Mouse (Mus musculus): ENCODE data around the gene Sod1. TPM values are rescaled to one million over a fixed set of nuclear protein-coding genes. Genes with fewer than 3 reads are reported as not detected.

Gene Sod1
- polyA plus RNA-seq, 2 experiments = 753 to 1,393 TPM

DNA sequence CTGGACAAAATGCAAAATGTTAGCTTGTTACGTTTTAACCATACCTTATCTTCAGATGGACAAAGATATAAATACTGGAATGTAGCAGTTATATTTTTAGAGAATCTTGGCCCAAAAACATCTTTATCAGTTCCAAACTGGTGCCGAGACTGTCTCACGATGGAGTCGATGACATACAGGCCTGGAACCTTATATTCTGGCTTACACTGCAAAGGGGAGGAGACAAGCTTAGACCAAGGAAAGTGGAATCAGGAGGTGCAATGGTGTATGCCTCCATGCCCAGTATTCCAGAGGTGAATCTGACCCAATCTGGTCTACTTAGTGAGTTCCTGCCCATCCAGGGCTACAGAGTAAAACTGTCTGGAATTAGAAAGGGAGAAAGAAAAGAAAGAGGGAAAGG, 39.5 kb downstream of the Sod1 start:
- 69% methylated on average over 4 of the region's 4 CpGs for WGBS (ENCODE audit: insufficient replicate concordance)
- Histone ChIP-seq H3K4me2 (ENCODE audit: low read depth) (no peak overlapping the region), H3K27ac (no peak overlapping the region), H3K9me3 (ENCODE audit: control insufficient read depth, low read length) (no peaks in the 10 kb centered on the region), H3K4me3 (ENCODE audit: insufficient read depth in 1 of 2, low read depth in 2 of 2, low read length in 2 of 2) (no peak overlapping the region), H3K36me3 (replicated peaks; ENCODE audit: control insufficient read depth, insufficient read depth, low read depth) (peaks cover 41% of the 10 kb centered on the region), H3K27me3 (ENCODE audit: control insufficient read depth, insufficient read depth, low read length) (no peaks in the 10 kb centered on the region), H3K9ac (replicated peaks) (no peak overlapping the region), H3K4me1 (replicated peaks; ENCODE audit: control insufficient read depth in 2 of 2, insufficient read depth in 2 of 2, low read length in 1 of 2) (peaks cover 14 to 16% of the 10 kb centered on the region in 2 experiments)
- TF ChIP-seq EP300 (IDR thresholded peaks at IDR 0.05; ENCODE audit: low read depth) = no peak
- no peak for TF ChIP-seq CTCF (IDR thresholded peaks at IDR 0.05; ENCODE audit: low read depth)
- no peak for DNase-seq (ENCODE audit: low read depth in 3 of 3, low spot score in 3 of 3)
- no peak for ATAC-seq (ENCODE audit: insufficient read depth)

DNA sequence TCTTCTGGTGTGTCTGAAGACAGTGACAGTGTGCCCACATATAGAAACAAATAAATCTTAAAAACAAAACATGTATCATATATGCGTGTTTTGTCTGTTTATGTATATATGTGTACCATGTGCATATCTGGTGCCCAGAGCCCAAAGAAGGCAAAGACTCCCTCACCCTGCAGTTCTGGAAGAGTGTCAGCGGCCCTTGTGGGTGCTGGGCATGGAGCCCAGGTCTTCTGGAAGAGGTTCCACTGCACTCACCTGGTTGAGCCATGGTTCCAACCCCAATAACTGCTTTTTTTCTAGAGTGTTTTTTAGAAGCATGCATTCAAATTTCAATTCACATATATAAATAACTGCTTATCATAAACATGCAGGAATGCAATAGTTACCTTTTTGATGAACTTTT, 41.2 kb downstream of the Sod1 start:
- H3K9ac ChIP-seq (replicated peaks) = no peak overlapping the region
- no peak overlapping the region for H3K4me3 ChIP-seq (ENCODE audit: insufficient read depth in 1 of 2, low read depth in 2 of 2, low read length in 2 of 2)
- peaks cover 34% of the 10 kb centered on the region for H3K36me3 ChIP-seq (replicated peaks; ENCODE audit: control insufficient read depth, insufficient read depth, low read depth)
- ATAC-seq (ENCODE audit: insufficient read depth) = no peak
- H3K9me3 ChIP-seq (ENCODE audit: control insufficient read depth, low read length) = no peaks in the 10 kb centered on the region
- H3K27ac ChIP-seq = no peak overlapping the region
- DNase-seq (ENCODE audit: low read depth in 3 of 3, low spot score in 3 of 3) = no peak
- TF ChIP-seq CTCF (IDR thresholded peaks at IDR 0.05; ENCODE audit: low read depth) (no peak), EP300 (IDR thresholded peaks at IDR 0.05; ENCODE audit: low read depth) (no peak)
- H3K4me1 ChIP-seq (replicated peaks; ENCODE audit: control insufficient read depth in 2 of 2, insufficient read depth in 2 of 2, low read length in 1 of 2) = peaks cover 24 to 25% of the 10 kb centered on the region in 2 experiments
- H3K4me2 ChIP-seq (ENCODE audit: low read depth) = no peak overlapping the region
- 83% methylated on average over 2 of the region's 2 CpGs for whole genome bisulfite sequencing (ENCODE audit: insufficient replicate concordance)
- no peaks in the 10 kb centered on the region for H3K27me3 ChIP-seq (ENCODE audit: control insufficient read depth, insufficient read depth, low read length)

DNA sequence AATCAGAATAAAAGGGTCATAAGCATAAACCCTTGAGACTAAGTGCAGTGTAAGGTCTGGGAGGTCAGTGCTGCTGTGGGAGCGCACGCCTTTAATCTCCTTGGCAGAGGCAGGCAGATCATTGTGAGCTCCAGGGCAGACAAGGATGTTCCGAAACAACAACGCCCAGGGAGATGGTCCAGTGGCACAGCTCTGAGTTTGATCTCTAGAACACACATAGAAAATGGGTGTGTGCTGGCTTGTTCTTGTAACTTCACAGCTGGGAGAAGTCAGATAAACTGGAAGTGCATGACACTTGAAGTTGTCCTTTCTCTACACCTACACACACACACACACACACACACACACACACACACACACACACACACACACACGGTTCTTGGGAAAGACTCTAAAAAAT, 43.5 kb downstream of the Sod1 start:
- no peaks in the 10 kb centered on the region for H3K9me3 ChIP-seq (ENCODE audit: control insufficient read depth, low read length)
- peaks cover 32 to 36% of the 10 kb centered on the region in 2 experiments for H3K4me1 ChIP-seq (replicated peaks; ENCODE audit: control insufficient read depth in 2 of 2, insufficient read depth in 2 of 2, low read length in 1 of 2)
- DNase-seq (ENCODE audit: low read depth in 3 of 3, low spot score in 3 of 3) = peak; percentile 65 to 75 (median 70)
- H3K36me3 ChIP-seq (replicated peaks; ENCODE audit: control insufficient read depth, insufficient read depth, low read depth) = peaks cover 17% of the 10 kb centered on the region
- H3K9ac ChIP-seq (replicated peaks) = peak overlapping the region; percentile 39; the same call in 1 of the 2 replicates
- peak overlapping the region; percentile 56 for H3K4me2 ChIP-seq (ENCODE audit: low read depth)
- peak overlapping the region; percentile 75 for H3K27ac ChIP-seq
- peak; percentile 67 for TF ChIP-seq EP300 (IDR thresholded peaks at IDR 0.05; ENCODE audit: low read depth)
- TF ChIP-seq CTCF (IDR thresholded peaks at IDR 0.05; ENCODE audit: low read depth) = no peak
- H3K4me3 ChIP-seq (ENCODE audit: insufficient read depth in 1 of 2, low read depth in 2 of 2, low read length in 2 of 2) = no peak overlapping the region
- H3K27me3 ChIP-seq (ENCODE audit: control insufficient read depth, insufficient read depth, low read length) = no peaks in the 10 kb centered on the region
- WGBS (ENCODE audit: insufficient replicate concordance) = 27% methylated on average over 5 of the region's 5 CpGs
- peak; percentile 90 for ATAC-seq (ENCODE audit: insufficient read depth)

DNA sequence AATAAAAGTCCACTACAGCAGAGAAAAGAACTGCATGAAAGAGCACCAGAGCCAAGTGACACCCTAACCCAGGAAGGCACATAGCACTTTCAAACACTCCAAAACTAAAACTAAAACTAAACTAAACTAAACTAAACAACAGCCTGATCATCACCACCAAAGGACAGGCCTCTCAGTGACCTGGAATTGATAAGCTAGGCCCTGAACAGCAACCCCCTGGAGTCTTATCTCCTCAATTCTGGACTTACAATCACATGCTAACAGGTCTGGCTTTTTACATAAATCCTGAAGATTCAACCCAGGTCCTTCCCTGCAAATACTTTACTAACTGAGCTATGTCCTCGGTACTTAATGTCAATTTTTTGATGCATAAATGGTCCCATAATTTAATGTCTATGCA, 44.6 kb downstream of the Sod1 start:
- ATAC-seq (ENCODE audit: insufficient read depth) = peak; percentile 50
- no peaks in the 10 kb centered on the region for H3K9me3 ChIP-seq (ENCODE audit: control insufficient read depth, low read length)
- 24% methylated on average over 1 of the region's 1 CpGs for WGBS (ENCODE audit: insufficient replicate concordance)
- peak overlapping the region; percentile 56 for H3K4me2 ChIP-seq (ENCODE audit: low read depth)
- H3K27ac ChIP-seq = peak overlapping the region; percentile 62
- H3K4me1 ChIP-seq (replicated peaks; ENCODE audit: control insufficient read depth in 2 of 2, insufficient read depth in 2 of 2, low read length in 1 of 2) = peaks cover 33 to 37% of the 10 kb centered on the region in 2 experiments
- TF ChIP-seq EP300 (IDR thresholded peaks at IDR 0.05; ENCODE audit: low read depth) (peak; percentile 53; the same call in 1 of the 2 replicates), CTCF (IDR thresholded peaks at IDR 0.05; ENCODE audit: low read depth) (no peak)
- DNase-seq (ENCODE audit: low read depth in 3 of 3, low spot score in 3 of 3) = peak; percentile 45 to 52 (median 48)
- peaks cover 11% of the 10 kb centered on the region for H3K36me3 ChIP-seq (replicated peaks; ENCODE audit: control insufficient read depth, insufficient read depth, low read depth)
- H3K4me3 ChIP-seq (ENCODE audit: insufficient read depth in 1 of 2, low read depth in 2 of 2, low read length in 2 of 2) = no peak overlapping the region
- H3K9ac ChIP-seq (replicated peaks) = no peak overlapping the region; the same call in 1 of the 2 replicates
- H3K27me3 ChIP-seq (ENCODE audit: control insufficient read depth, insufficient read depth, low read length) = no peaks in the 10 kb centered on the region

DNA sequence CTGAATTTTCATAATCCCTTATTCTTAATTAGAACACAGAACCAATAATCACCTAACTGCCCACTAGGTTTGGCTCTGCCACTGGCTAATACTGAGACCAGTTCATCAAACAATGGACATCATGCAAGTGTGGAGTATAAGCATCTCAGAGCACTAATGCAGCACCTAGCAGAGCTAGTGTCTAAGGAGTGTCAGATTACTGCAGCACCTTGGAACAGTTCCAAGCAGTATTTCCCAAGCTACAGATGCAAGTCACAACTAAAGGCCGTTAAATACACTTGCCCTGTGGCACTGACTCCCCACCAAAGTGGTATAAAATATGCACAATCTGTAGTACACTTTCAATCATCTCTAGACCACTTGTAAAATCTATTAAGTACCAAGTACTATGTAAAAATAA, 46.0 kb downstream of the Sod1 start:
- ATAC-seq (ENCODE audit: insufficient read depth) (no peak), DNase-seq (ENCODE audit: low read depth in 3 of 3, low spot score in 3 of 3) (no peak)
- 56% methylated on average over 1 of the region's 1 CpGs for WGBS (ENCODE audit: insufficient replicate concordance)
- peaks cover 6% of the 10 kb centered on the region for H3K36me3 ChIP-seq (replicated peaks; ENCODE audit: control insufficient read depth, insufficient read depth, low read depth)
- H3K9ac ChIP-seq (replicated peaks) = no peak overlapping the region
- no peak overlapping the region for H3K4me3 ChIP-seq (ENCODE audit: insufficient read depth in 1 of 2, low read depth in 2 of 2, low read length in 2 of 2)
- peaks cover 33 to 37% of the 10 kb centered on the region in 2 experiments for H3K4me1 ChIP-seq (replicated peaks; ENCODE audit: control insufficient read depth in 2 of 2, insufficient read depth in 2 of 2, low read length in 1 of 2)
- no peak overlapping the region for H3K27ac ChIP-seq
- no peaks in the 10 kb centered on the region for H3K27me3 ChIP-seq (ENCODE audit: control insufficient read depth, insufficient read depth, low read length)
- H3K9me3 ChIP-seq (ENCODE audit: control insufficient read depth, low read length) = no peaks in the 10 kb centered on the region
- TF ChIP-seq EP300 (IDR thresholded peaks at IDR 0.05; ENCODE audit: low read depth) = no peak
- no peak for TF ChIP-seq CTCF (IDR thresholded peaks at IDR 0.05; ENCODE audit: low read depth)
- H3K4me2 ChIP-seq (ENCODE audit: low read depth) = no peak overlapping the region

Measured in liver, embryonic 14.5 days (tissue).